In the genomic region with DNA sequence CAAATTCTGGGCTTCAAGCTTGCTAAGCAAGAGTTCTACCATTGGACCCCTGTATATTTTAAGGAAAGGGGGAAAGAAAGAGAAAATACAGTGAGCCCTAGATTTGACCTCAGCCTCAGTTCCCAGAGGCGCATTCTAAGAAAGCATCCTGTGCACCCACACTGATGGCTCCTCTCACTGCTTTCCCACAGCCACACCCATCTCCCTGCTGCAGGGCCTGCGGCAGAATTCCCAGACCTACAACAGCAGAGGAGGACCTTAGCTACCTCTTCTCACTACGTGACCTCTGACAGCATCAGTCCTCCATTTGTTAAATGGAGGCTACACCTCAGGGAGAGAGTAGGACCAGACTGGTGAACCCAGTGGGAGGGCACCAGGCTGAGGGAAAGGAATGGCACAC, we compare ENCODE assay signal across 13 mouse cellular contexts.
"Had no signal": no experiment of that assay in that cellular context is flagged by ENCODE, and none has a peak within 500 bp of the region (broad histone marks: within the 10 kb centered on the region; RNA-seq: fewer than 3 reads in every experiment).

No protein-coding gene starts in this region.

- H3K4me3 ChIP-seq: midbrain, embryonic 13.5 days; midbrain, embryonic 15.5 days; neural tube, embryonic 12.5 days; stomach, embryonic 15.5 days had no signal

- DNase-seq: lung, adult 18-20 months; lung, embryonic 14.5 days; lung, postnatal 10 days; right cerebral cortex, postnatal 14 days; thymus, adult 2 months; thymus, postnatal 25 days; thymus, postnatal 4 days had no signal

- H3K27ac ChIP-seq: macrophage; midbrain, embryonic 13.5 days; midbrain, embryonic 15.5 days; neural tube, embryonic 12.5 days; stomach, embryonic 15.5 days; stomach, postnatal 0 days had no signal

- H3K4me1 ChIP-seq: midbrain, embryonic 13.5 days; neural tube, embryonic 12.5 days had no signal
